Mouse (Mus musculus) fat pad, adult 2 months (tissue): Measurements from ENCODE around the gene Cyp3a11.
"Not testable (repeated sequence)": the region's sequence is repeated elsewhere in the genome, so short reads cannot be mapped to it uniquely, and the experiment has no call there.

Source experiments
- DNase-seq: peaks from one replicate; pipeline ENCODE4 v3.0.0-alpha.2; 2011; ENCODE audit warnings: low read depth, low spot score; ENCODE audit errors: extremely low read depth

Gene Cyp3a11

GRCm38 (mm10) chr5:145879688-145880087, at the start of gene Cyp3a11:
Cyp3a11 (minus strand) TSS chr5:145879964.
- DNase-seq = no peak

- no peak for DNase-seq
Observed at GRCm38 (mm10) chr5:145912912-145913311, 33.1 kb upstream of the Cyp3a11 start.

GRCm38 (mm10) chr5:145911781-145912180, 32.0 kb upstream of the Cyp3a11 start:
- DNase-seq = no peak

GRCm38 (mm10) chr5:145906937-145907336, 27.2 kb upstream of the Cyp3a11 start:
- not testable (repeated sequence) for DNase-seq

GRCm38 (mm10) chr5:145904535-145904934, 24.8 kb upstream of the Cyp3a11 start:
- no peak for DNase-seq

- DNase-seq = no peak
Observed at GRCm38 (mm10) chr5:145903349-145903748, 23.6 kb upstream of the Cyp3a11 start.

- DNase-seq = no peak
Observed at GRCm38 (mm10) chr5:145900436-145900990, 20.7 kb upstream of the Cyp3a11 start.

- DNase-seq = no peak
Observed at GRCm38 (mm10) chr5:145897271-145897670, 17.5 kb upstream of the Cyp3a11 start.

GRCm38 (mm10) chr5:145881207-145881606, 1.4 kb upstream of the Cyp3a11 start:
- DNase-seq = no peak

- DNase-seq = not testable (repeated sequence)
Observed at GRCm38 (mm10) chr5:145867433-145867832, 12.3 kb downstream of the Cyp3a11 start.

- not testable (repeated sequence) for DNase-seq
Observed at GRCm38 (mm10) chr5:145805796-145806195, 74.0 kb downstream of the Cyp3a11 start, which contains the start of gene Cyp3a44. Cyp3a44 (minus strand) TSS chr5:145805874.
